8 mouse cellular contexts compared by ENCODE assay signal in genomic region chr9:75071706-75072192, GRCm38 (mm10). TPM values are rescaled to one million over a fixed set of nuclear protein-coding genes. Genes with fewer than 3 reads are reported as not detected.
A peak's percentile ranks its signal among the peaks of the same experiment; 100 is the strongest.
DNase-seq lines count a peak whose midpoint lies in the region; ATAC-seq and TF ChIP-seq lines count a peak whose summit lies in the region.

No protein-coding gene starts in this region.

- H3K79me2 ChIP-seq in MEL (ENCODE audit: control insufficient read depth, insufficient read depth, low read length, poor library complexity) = peaks cover 8% of the 10 kb centered on the region

- WGBS in embryonic facial prominence, embryonic 12.5 days = under 1% methylated on average over 29 of the region's 29 CpGs
- WGBS in hindbrain, embryonic 11.5 days = under 1% methylated on average over 29 of the region's 29 CpGs
- under 1% methylated on average over 29 of the region's 29 CpGs for WGBS in liver, embryonic 14.5 days (ENCODE audit: insufficient replicate concordance)
- 0% methylated on average over 29 of the region's 29 CpGs for WGBS in neural tube, embryonic 12.5 days

- TF ChIP-seq POLR2A in MEL (IDR thresholded peaks at IDR 0.05; ENCODE audit: control insufficient read depth in 1 of 2, insufficient read depth in 1 of 2, low read depth in 1 of 2, low read length in 2 of 2, poor library complexity in 1 of 2) = peak in 1 of 2 experiments; percentile 46; a peak in 1 of 4 replicates

- H3K4me1 ChIP-seq in MEL (ENCODE audit: control insufficient read depth in 1 of 2, insufficient read depth in 2 of 2, low read length in 2 of 2) = peaks cover 3 to 15% of the 10 kb centered on the region in 2 experiments
- H3K4me1 ChIP-seq in embryonic facial prominence, embryonic 12.5 days = no peaks in the 10 kb centered on the region
- H3K4me1 ChIP-seq in hindbrain, embryonic 11.5 days (replicated peaks; ENCODE audit: control insufficient read depth, insufficient read depth, low read length) = no peaks in the 10 kb centered on the region
- H3K4me1 ChIP-seq in liver, embryonic 14.5 days (replicated peaks; ENCODE audit: control insufficient read depth in 2 of 2, insufficient read depth in 2 of 2, low read length in 1 of 2) = peaks cover 0 to 6% of the 10 kb centered on the region in 2 experiments; a peak in 2 of 4 replicates
- peaks cover 11% of the 10 kb centered on the region for H3K4me1 ChIP-seq in neural tube, embryonic 12.5 days

- intact Hi-C loops in left cerebral cortex, postnatal 14 days (cut with DNase I) = loop anchor here (5.0 kb wide), 1 partner anchor 51 kb away; no protein-coding TSS in a partner anchor

- ATAC-seq in embryonic facial prominence, embryonic 12.5 days (ENCODE audit: insufficient number of reproducible peaks, insufficient read depth, low FRiP score, low TSS enrichment) = no peak; the same call in 1 of the 2 replicates
- ATAC-seq in hindbrain, embryonic 11.5 days (ENCODE audit: low FRiP score) = peak; percentile 23
- ATAC-seq in liver, embryonic 14.5 days (ENCODE audit: insufficient read depth) = peak; percentile 32; the same call in 1 of the 2 replicates
- ATAC-seq in neural tube, embryonic 12.5 days (ENCODE audit: low FRiP score, low read depth) = peak; percentile 9; the same call in 1 of the 2 replicates

- TF ChIP-seq EP300 in MEL (IDR thresholded peaks at IDR 0.05; ENCODE audit: low read depth in 1 of 2, low read length in 2 of 2) = peak in 1 of 2 experiments; percentile 38; a peak in 2 of 4 replicates
- no peak for TF ChIP-seq EP300 in liver, embryonic 14.5 days (IDR thresholded peaks at IDR 0.05; ENCODE audit: low read depth)

- H3K27ac ChIP-seq in MEL (ENCODE audit: control insufficient read depth, low read depth, low read length) = peak overlapping the region; percentile 61
- peak overlapping the region; percentile 79 for H3K27ac ChIP-seq in embryonic facial prominence, embryonic 12.5 days
- H3K27ac ChIP-seq in hindbrain, embryonic 11.5 days (ENCODE audit: low read depth, low read length) = peak overlapping the region; percentile 95
- H3K27ac ChIP-seq in liver, embryonic 14.5 days = no peak overlapping the region
- H3K27ac ChIP-seq in neural tube, embryonic 12.5 days = peak overlapping the region; percentile 97

- H3K36me3 ChIP-seq in MEL (ENCODE audit: control insufficient read depth in 1 of 2, insufficient read depth in 2 of 2, low read length in 2 of 2) = peaks cover 0 to 18% of the 10 kb centered on the region in 2 experiments; a peak in 2 of 4 replicates
- H3K36me3 ChIP-seq in embryonic facial prominence, embryonic 12.5 days = no peaks in the 10 kb centered on the region
- no peaks in the 10 kb centered on the region for H3K36me3 ChIP-seq in hindbrain, embryonic 11.5 days (ENCODE audit: control insufficient read depth, insufficient read depth, low read length)
- no peaks in the 10 kb centered on the region for H3K36me3 ChIP-seq in liver, embryonic 14.5 days (replicated peaks; ENCODE audit: control insufficient read depth, insufficient read depth, low read depth)
- H3K36me3 ChIP-seq in neural tube, embryonic 12.5 days = no peaks in the 10 kb centered on the region

- no peak for TF ChIP-seq CTCF in MEL (IDR thresholded peaks at IDR 0.05 in 2 of 3, conservative IDR thresholded peaks at IDR 0.05 in 1 of 3; ENCODE audit: control insufficient read depth in 1 of 3, insufficient read depth in 1 of 3, low read depth in 2 of 3, low read length in 3 of 3, poor library complexity in 1 of 3, severe bottlenecking in 1 of 3)
- TF ChIP-seq CTCF in liver, embryonic 14.5 days (IDR thresholded peaks at IDR 0.05; ENCODE audit: low read depth) = no peak

- TF ChIP-seq RAD21 in MEL (IDR thresholded peaks at IDR 0.05; ENCODE audit: low read depth, low read length) = no peak

- no peaks in the 10 kb centered on the region for H3K27me3 ChIP-seq in MEL (ENCODE audit: control insufficient read depth in 1 of 2, insufficient read depth in 2 of 2, low read length in 2 of 2)
- H3K27me3 ChIP-seq in embryonic facial prominence, embryonic 12.5 days = no peaks in the 10 kb centered on the region
- H3K27me3 ChIP-seq in hindbrain, embryonic 11.5 days (ENCODE audit: control insufficient read depth, insufficient read depth, low read length) = no peaks in the 10 kb centered on the region
- H3K27me3 ChIP-seq in liver, embryonic 14.5 days (ENCODE audit: control insufficient read depth, insufficient read depth, low read length) = peaks cover 33% of the 10 kb centered on the region
- no peaks in the 10 kb centered on the region for H3K27me3 ChIP-seq in neural tube, embryonic 12.5 days (replicated peaks)

- H3K9ac ChIP-seq in MEL (ENCODE audit: control insufficient read depth, low read depth, low read length, poor library complexity, severe bottlenecking) = peak overlapping the region; percentile 76
- peak overlapping the region; percentile 61 for H3K9ac ChIP-seq in embryonic facial prominence, embryonic 12.5 days
- peak overlapping the region; percentile 93 for H3K9ac ChIP-seq in hindbrain, embryonic 11.5 days (ENCODE audit: low read depth, low read length)
- peak overlapping the region; percentile 56 for H3K9ac ChIP-seq in liver, embryonic 14.5 days (replicated peaks)
- H3K9ac ChIP-seq in neural tube, embryonic 12.5 days = peak overlapping the region; percentile 98

- peak overlapping the region; percentile 74 for H3K4me2 ChIP-seq in embryonic facial prominence, embryonic 12.5 days (replicated peaks)
- peak overlapping the region; percentile 77 for H3K4me2 ChIP-seq in hindbrain, embryonic 11.5 days (replicated peaks; ENCODE audit: low read depth, low read length)
- peak overlapping the region; percentile 67 for H3K4me2 ChIP-seq in liver, embryonic 14.5 days (ENCODE audit: low read depth)
- H3K4me2 ChIP-seq in neural tube, embryonic 12.5 days (replicated peaks) = peak overlapping the region; percentile 71

- peak; percentile 26 to 30 for DNase-seq in left cerebral cortex, adult 18-20 months (ENCODE audit: low spot score in 2 of 2)
- no peak for DNase-seq in left cerebral cortex, postnatal 14 days (ENCODE audit: low spot score in 2 of 2)
- DNase-seq in MEL (ENCODE audit: low read depth, low spot score) = peak; percentile 88
- DNase-seq in hindbrain, embryonic 11.5 days (ENCODE audit: low spot score) = peak; percentile 73
- no peak for DNase-seq in liver, embryonic 14.5 days (ENCODE audit: low read depth in 3 of 3, low spot score in 3 of 3)
- DNase-seq in adrenal gland, adult 2 months = no peak

- peak overlapping the region; percentile 88 to 96 for H3K4me3 ChIP-seq in MEL (ENCODE audit: control insufficient read depth in 1 of 2, insufficient read depth in 1 of 2, low read depth in 2 of 2, low read length in 2 of 2)
- H3K4me3 ChIP-seq in embryonic facial prominence, embryonic 12.5 days = peak overlapping the region; percentile 73
- peak overlapping the region; percentile 86 for H3K4me3 ChIP-seq in hindbrain, embryonic 11.5 days (ENCODE audit: low read depth, low read length)
- H3K4me3 ChIP-seq in liver, embryonic 14.5 days (ENCODE audit: insufficient read depth in 1 of 2, low read depth in 2 of 2, low read length in 2 of 2) = peak overlapping the region; percentile 57 to 65
- H3K4me3 ChIP-seq in neural tube, embryonic 12.5 days = peak overlapping the region; percentile 90

- no peaks in the 10 kb centered on the region for H3K9me3 ChIP-seq in MEL (replicated peaks; ENCODE audit: insufficient read depth, low read length)
- H3K9me3 ChIP-seq in embryonic facial prominence, embryonic 12.5 days = no peaks in the 10 kb centered on the region
- no peaks in the 10 kb centered on the region for H3K9me3 ChIP-seq in hindbrain, embryonic 11.5 days (ENCODE audit: control insufficient read depth, low read length)
- no peaks in the 10 kb centered on the region for H3K9me3 ChIP-seq in liver, embryonic 14.5 days (ENCODE audit: control insufficient read depth, low read length)
- H3K9me3 ChIP-seq in neural tube, embryonic 12.5 days = no peaks in the 10 kb centered on the region

TF ChIP-seq in MEL, 35 proteins besides CTCF, POLR2A, EP300 and RAD21 (continues in another document):
- TF ChIP-seq JUND (IDR thresholded peaks at IDR 0.05; ENCODE audit: low read depth, low read length) = no peak
- TF ChIP-seq TBP (IDR thresholded peaks at IDR 0.05; ENCODE audit: low read depth, low read length) = peak; percentile 59
- peak; percentile 40; the same call in 1 of the 2 replicates for TF ChIP-seq SIN3A (IDR thresholded peaks at IDR 0.05; ENCODE audit: low read length)
- no peak for TF ChIP-seq POLR2AphosphoS2 (IDR thresholded peaks at IDR 0.05; ENCODE audit: low read length)
- no peak for TF ChIP-seq ZNF384 (IDR thresholded peaks at IDR 0.05; ENCODE audit: low read depth, low read length)

RNA-seq across cellular contexts. Expression of gene Myo5a, which starts 0.9 kb away (rescaled TPM):
- 100 to 1,000 TPM; 282 to 297 TPM for total RNA-seq in left cerebral cortex, adult 18-20 months (2021)
- 100 to 1,000 TPM; 256 TPM for total RNA-seq in left cerebral cortex, postnatal 14 days (2021)
- total RNA-seq in MEL (2012; rRNA removed) = 18.9 and 19.8 TPM in 2 replicates
- 100 to 1,000 TPM in 1 of 2 experiments, 10 to 100 TPM in 1; 49.0 to 208 TPM for polyA plus RNA-seq in MEL (2012; ENCODE audit: insufficient read depth in 1 of 2, insufficient read length in 2 of 2, low read depth in 1 of 2, low replicate concordance in 2 of 2, missing spikeins in 1 of 2)
- polyA plus RNA-seq in embryonic facial prominence, embryonic 12.5 days (2016; fragmentation: Nextera tagmentation; extraction: Ambion mirVana) = 26.5 and 28.7 TPM in 2 replicates
- polyA plus RNA-seq in hindbrain, embryonic 11.5 days (2014; fragmentation: Nextera tagmentation; extraction: Ambion mirVana) = 33.8 and 38.7 TPM in 2 replicates
- polyA plus RNA-seq in liver, embryonic 14.5 days (2012; rRNA removed) = 0.87 and 1.3 TPM in 2 replicates
- polyA plus RNA-seq in liver, embryonic 14.5 days (2014; fragmentation: Nextera tagmentation; extraction: Ambion mirVana) = 1.2 and 1.6 TPM in 2 replicates
- polyA plus RNA-seq in neural tube, embryonic 12.5 days (2016; fragmentation: Nextera tagmentation; extraction: Ambion mirVana) = 42.4 and 45.3 TPM in 2 replicates
- 10 to 100 TPM; 45.4 to 45.6 TPM for total RNA-seq in adrenal gland, adult 2 months (2021)
- polyA plus RNA-seq in adrenal gland, adult 2 months (2012; rRNA removed) = 3.7 and 3.8 TPM in 2 replicates

RNA-seq across cellular contexts. Expression of gene Arpp19, which starts 34.3 kb away (rescaled TPM):
- total RNA-seq in left cerebral cortex, adult 18-20 months (2021) = 100 to 1,000 TPM; 457 to 468 TPM
- 100 to 1,000 TPM; 280 to 339 TPM for total RNA-seq in left cerebral cortex, postnatal 14 days (2021)
- 220 and 237 TPM in 2 replicates for total RNA-seq in MEL (2012; rRNA removed)
- 100 to 1,000 TPM in 1 of 2 experiments, not detected in 1; 230 TPM for polyA plus RNA-seq in MEL (2012; ENCODE audit: insufficient read depth in 1 of 2, insufficient read length in 2 of 2, low read depth in 1 of 2, low replicate concordance in 2 of 2, missing spikeins in 1 of 2)
- 324 and 337 TPM in 2 replicates for polyA plus RNA-seq in embryonic facial prominence, embryonic 12.5 days (2016; fragmentation: Nextera tagmentation; extraction: Ambion mirVana)
- polyA plus RNA-seq in hindbrain, embryonic 11.5 days (2014; fragmentation: Nextera tagmentation; extraction: Ambion mirVana) = 298 and 314 TPM in 2 replicates
- polyA plus RNA-seq in liver, embryonic 14.5 days (2012; rRNA removed) = 11.6 and 31.4 TPM in 2 replicates
- 151 and 156 TPM in 2 replicates for polyA plus RNA-seq in liver, embryonic 14.5 days (2014; fragmentation: Nextera tagmentation; extraction: Ambion mirVana)
- polyA plus RNA-seq in neural tube, embryonic 12.5 days (2016; fragmentation: Nextera tagmentation; extraction: Ambion mirVana) = 278 and 299 TPM in 2 replicates
- 100 to 1,000 TPM; 301 to 321 TPM for total RNA-seq in adrenal gland, adult 2 months (2021)
- 5.1 and 5.5 TPM in 2 replicates for polyA plus RNA-seq in adrenal gland, adult 2 months (2012; rRNA removed)

Comparison
In these comparisons a context has a peak if more than half of its experiments do, and no peak if none do; other contexts are left out.
1. DNase-seq: peak in left cerebral cortex, adult 18-20 months (2 of 2), MEL (single experiment) and hindbrain, embryonic 11.5 days (single experiment); none in left cerebral cortex, postnatal 14 days (0 of 2), liver, embryonic 14.5 days (0 of 3) and adrenal gland, adult 2 months (single experiment).
2. Peak in every context shown above with its lines, with median percentiles within 50 percentile points of each other: H3K4me3 ChIP-seq, H3K9ac ChIP-seq and H3K4me2 ChIP-seq.